Mouse (Mus musculus): ENCODE results near the gene Sema3f.

Sema3f gene

DNA sequence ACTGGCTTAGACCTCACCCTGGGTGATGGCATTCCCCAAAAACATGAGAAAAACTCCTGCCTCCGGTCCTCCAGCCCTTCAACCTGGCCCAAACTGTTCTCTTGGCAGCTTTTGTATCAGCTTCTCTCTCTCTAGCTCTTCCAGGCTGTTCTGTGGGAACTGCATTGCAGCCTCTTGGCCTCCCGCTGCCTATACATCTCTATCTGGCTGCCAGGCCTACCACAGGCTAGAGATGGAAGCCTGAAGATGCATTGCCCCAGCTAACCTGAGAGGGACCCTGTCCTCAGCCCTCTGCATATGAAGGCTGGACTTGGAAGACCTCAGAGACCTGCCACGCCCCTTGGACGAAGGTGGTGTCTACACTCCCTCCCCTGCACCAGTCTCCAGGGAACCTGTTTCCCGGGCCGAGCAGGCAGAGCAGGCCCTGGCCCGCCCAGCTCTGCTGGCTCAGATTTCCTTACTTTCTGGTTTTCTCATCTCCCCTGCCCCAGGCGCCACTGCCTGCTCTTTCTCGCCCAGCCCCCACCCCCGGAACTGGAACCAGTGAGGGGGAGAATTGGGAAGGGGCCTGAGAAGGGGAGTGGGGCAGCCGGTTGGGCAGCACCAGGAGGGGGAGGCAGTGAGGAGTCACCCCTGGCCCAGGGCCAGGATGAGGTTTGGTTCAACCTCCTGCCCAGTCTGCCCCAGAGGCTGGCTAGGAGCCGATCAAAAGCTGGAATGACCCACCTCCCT is 4.1 kb upstream of the Sema3f start:
- DNase-seq (ENCODE audit: low spot score in 2 of 2): peak; percentile 69 to 76

GRCm38 (mm10) chr9:107709096-107709696 is 1.1 kb downstream of the Sema3f start:
- no peak for DNase-seq (ENCODE audit: low spot score in 2 of 2)

- no peak for DNase-seq (ENCODE audit: low spot score in 2 of 2)
Observed at GRCm38 (mm10) chr9:107708439-107709095, 1.7 kb downstream of the Sema3f start.

- no peak for DNase-seq (ENCODE audit: low spot score in 2 of 2)
Observed at GRCm38 (mm10) chr9:107707701-107708438, 2.4 kb downstream of the Sema3f start.

- peak in 1 of 2 experiments; percentile 59 for DNase-seq (ENCODE audit: low spot score in 2 of 2)
Observed at GRCm38 (mm10) chr9:107706781-107707211, 3.5 kb downstream of the Sema3f start.

- DNase-seq (ENCODE audit: low spot score in 2 of 2): no peak
Observed at GRCm38 (mm10) chr9:107703337-107704122, 6.7 kb downstream of the Sema3f start.

GRCm38 (mm10) chr9:107702606-107703185 is 7.6 kb downstream of the Sema3f start:
- DNase-seq (ENCODE audit: low spot score in 2 of 2): no peak

- DNase-seq (ENCODE audit: low spot score in 2 of 2): peak; percentile 83 to 94
Observed at GRCm38 (mm10) chr9:107701594-107701993, 8.7 kb downstream of the Sema3f start.

DNA sequence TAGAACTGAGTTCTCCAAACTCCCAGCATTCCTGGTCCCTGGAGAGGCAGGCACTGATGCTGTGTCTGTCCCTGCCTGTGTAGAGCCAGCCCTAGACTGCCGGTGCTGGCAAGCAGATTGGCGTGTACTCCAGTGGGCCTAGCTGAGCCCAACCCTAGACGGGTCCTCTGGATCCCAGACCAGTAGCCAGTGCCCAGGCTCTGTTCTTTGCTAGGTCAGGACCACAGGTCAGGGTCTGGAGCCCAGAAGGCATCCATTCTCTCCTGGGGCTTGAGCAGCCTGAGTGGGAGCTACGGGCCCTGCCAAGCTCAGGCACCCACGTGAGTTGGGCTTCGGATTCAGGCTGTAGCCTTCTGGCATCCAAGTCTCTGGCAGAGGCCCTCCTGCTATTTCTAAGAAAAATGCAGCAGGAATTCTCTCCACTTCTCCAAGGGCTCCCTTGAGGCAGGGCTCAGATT is 10.1 kb downstream of the Sema3f start:
- DNase-seq (ENCODE audit: low spot score in 2 of 2): peak in 1 of 2 experiments; percentile 61

DNA sequence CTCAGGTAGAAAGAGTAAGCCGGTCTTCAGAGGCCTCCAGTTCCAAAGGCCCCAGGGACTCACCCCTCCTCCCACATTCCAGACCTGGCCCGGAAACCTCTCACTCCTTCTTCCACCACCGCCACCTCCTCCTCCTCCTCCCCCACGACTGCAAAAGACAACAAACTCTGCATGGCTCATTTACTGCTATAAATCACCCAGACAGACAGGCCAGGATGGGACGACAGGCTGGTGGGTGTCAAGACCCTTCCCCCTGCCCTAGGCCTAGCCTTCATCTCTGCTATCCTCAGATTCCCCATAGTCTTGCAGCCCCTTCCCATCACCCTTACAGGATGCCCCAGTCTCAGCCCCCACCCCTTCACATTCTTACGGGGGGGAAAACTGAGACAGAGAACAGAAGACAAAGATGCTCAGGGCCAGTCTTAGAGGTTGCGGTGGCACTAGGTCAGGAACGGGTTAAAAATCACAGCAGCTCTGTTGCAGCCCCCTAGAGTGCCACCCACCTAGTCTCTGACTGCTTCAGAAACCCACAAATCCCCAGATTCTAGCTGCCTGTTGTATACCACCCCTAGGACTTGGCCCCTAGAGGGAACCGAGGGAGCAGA is 10.8 kb downstream of the Sema3f start:
- DNase-seq (ENCODE audit: low spot score in 2 of 2): no peak

DNA sequence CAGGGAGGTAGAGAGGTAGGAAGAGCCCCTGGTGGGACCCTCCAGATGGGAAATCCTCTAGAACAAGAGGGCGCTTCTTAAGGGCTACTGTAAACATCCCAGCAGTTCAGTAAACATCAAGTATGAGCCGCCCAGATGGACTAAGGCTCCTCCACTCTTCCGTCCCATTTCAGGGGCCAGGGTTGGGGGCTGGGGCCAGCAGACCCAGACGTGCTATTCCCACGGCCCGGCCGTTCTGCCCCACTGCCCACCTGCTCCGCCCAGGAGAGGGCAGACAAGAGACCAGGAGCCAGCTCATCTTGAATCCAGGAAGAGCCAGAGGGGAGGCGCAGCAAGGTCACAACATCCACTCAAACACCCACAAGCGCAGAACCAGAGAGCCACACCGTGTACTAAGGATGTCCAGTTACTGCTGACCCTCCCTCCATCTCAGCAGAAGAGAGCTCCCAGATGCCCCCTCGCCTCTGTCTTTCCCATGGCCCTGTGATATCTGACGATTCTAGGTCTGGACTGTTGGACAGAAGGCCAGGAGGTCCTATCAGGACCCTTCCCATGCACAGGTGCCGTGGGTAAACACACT is 11.6 kb downstream of the Sema3f start:
- DNase-seq (ENCODE audit: low spot score in 2 of 2): no peak

- DNase-seq (ENCODE audit: low spot score in 2 of 2): peak in 1 of 2 experiments; percentile 52
Observed at GRCm38 (mm10) chr9:107697811-107698521, 12.3 kb downstream of the Sema3f start.

- no peak for DNase-seq (ENCODE audit: low spot score in 2 of 2)
Observed at GRCm38 (mm10) chr9:107696845-107697610, 13.2 kb downstream of the Sema3f start.

DNA sequence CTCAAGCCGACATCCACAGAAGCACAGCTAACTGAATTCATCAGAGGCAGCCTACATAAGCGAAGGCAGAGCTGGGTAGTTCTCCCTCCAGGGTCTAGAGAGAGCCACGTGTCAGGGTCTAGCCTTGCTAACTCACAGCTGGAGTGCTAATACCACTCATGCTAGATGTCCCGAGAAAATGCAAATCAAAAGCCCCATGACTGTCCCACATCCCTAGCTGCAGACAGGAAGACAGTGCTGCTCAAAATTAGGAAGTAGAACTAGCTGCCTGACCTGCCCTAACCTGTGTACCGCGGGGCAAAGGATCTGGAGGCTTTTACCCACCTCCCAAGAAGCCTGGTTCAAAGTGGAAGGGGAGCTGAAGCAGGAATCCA is 14.2 kb downstream of the Sema3f start:
- no peak for DNase-seq (ENCODE audit: low spot score in 2 of 2)

DNA sequence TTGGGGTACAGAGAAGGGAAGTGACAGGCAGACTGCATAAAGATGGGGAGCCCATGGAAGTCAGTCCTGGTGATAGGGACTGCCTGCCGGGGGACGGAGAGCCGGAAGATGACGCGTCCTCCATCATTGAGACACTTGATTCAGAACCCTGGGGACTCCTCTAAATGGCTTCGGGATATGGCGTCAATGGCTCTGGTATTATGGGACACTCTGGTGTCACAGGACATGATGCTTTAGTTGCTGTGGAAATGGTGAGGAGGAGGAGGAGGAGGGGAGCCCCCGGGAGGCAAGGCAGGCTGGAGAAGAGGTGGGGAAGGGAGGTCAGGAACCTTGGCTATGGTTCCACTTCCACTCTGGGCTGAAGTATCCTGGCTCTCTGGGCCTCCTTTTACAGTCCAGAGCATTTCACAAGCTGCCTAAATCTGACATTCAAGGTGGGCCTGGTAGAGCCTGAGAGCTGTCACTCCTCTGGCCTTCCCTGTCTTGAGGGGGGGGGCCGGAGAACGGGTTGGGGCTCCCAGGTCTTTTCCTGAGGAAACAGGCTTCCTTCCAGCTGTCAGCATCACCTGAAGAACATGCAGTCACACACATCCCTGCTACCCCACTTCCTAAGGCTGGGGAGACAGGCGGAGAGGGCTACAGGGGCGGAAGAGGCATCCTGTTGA is 14.7 kb downstream of the Sema3f start:
- DNase-seq (ENCODE audit: low spot score in 2 of 2): no peak

DNA sequence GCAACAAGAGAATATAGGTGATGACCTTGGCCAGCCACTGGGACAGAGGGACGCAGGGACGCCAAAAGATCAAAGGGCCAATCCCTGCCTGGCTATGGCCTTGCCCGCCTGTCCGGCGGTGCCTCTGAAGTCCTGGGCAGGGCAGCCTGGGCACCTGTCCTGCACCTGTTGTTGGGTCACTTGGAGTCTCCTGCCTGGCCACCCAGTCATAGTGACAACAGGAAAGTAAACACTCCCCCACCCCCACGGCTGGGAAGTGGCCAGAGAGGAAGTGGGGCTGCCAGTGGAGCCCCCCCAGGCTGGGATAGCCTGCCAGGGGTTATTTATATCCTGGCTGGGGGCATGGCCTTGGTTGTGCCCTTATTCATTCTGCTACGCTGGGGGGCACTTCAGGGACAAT is 15.6 kb downstream of the Sema3f start:
- no peak for DNase-seq (ENCODE audit: low spot score in 2 of 2)

- DNase-seq (ENCODE audit: low spot score in 2 of 2): no peak
Observed at GRCm38 (mm10) chr9:107693433-107693987, 16.8 kb downstream of the Sema3f start.

GRCm38 (mm10) chr9:107692785-107693184 is 17.5 kb downstream of the Sema3f start:
- DNase-seq (ENCODE audit: low spot score in 2 of 2): no peak

Measured in urinary bladder, postnatal 4 days (tissue).